Mouse (Mus musculus) limb, embryonic 12.5 days (tissue): ENCODE measurements around the gene Jarid2. TPM values are rescaled to one million over a fixed set of nuclear protein-coding genes. Genes with fewer than 3 reads are reported as not detected.

ENCODE experiments used
- ATAC-seq: fragments of 200-750 bp; cut with Nextera tagmentation; 2 replicates; pipeline ENCODE4 v1.8.0; 2017; ENCODE audit warnings: low read depth, moderate TSS enrichment; ENCODE audit not compliant: insufficient number of reproducible peaks, insufficient read depth, low FRiP score, low TSS enrichment
- H3K27ac ChIP-seq: fragments of 300-500 bp; sonication (generic); 2 replicates; pipeline ENCODE4 v1.5.1; 2016; ENCODE audit warnings: mild to moderate bottlenecking, moderate library complexity
- H3K27me3 ChIP-seq: fragments of 300-500 bp; sonication (generic); 2 replicates; pipeline ENCODE4 v1.6.1; 2016; ENCODE audit warnings: mild to moderate bottlenecking, moderate library complexity
- H3K36me3 ChIP-seq: fragments of 300-500 bp; sonication (generic); 2 replicates; pipeline ENCODE4 v1.6.1; 2016; ENCODE audit warnings: mild to moderate bottlenecking, moderate library complexity
- H3K4me1 ChIP-seq: fragments of 300-500 bp; sonication (generic); replicated peaks from 2 replicates; pipeline ENCODE4 v1.6.1; 2016
- H3K4me2 ChIP-seq: fragments of 300-500 bp; sonication (generic); 2 replicates; pipeline ENCODE4 v1.6.1; 2016; ENCODE audit warnings: mild to moderate bottlenecking, moderate library complexity
- H3K4me3 ChIP-seq: fragments of 300-500 bp; sonication (generic); replicated peaks from 2 replicates; pipeline ENCODE4 v1.5.1; 2016; ENCODE audit warnings: mild to moderate bottlenecking
- H3K9ac ChIP-seq: fragments of 300-500 bp; sonication (generic); replicated peaks from 2 replicates; pipeline ENCODE4 v1.6.1; 2016; ENCODE audit warnings: mild to moderate bottlenecking, moderate library complexity
- H3K9me3 ChIP-seq: fragments of 300-500 bp; sonication (generic); 2 replicates; pipeline ENCODE4 v1.6.1; 2016; ENCODE audit warnings: mild to moderate bottlenecking, moderate library complexity
- WGBS: fragments of 180-500 bp; shearing (Covaris S2); methylation state at CpG from one replicate; pipeline ENCODE4 v1.1.7; 2016; 5-methylcytosine and 5-hydroxymethylcytosine counted together
- polyA plus RNA-seq: library from polyadenylated mRNA; unstranded; fragments of >200 nt; fragmentation: Nextera tagmentation; extraction: Ambion mirVana; gene quantifications from 2 replicates; pipeline ENCODE4 v1.2.1, GENCODE M21; 2016

Jarid2 gene
- polyA plus RNA-seq, 1 experiment from 2014 or later = 57.4 TPM

- ATAC-seq = no peak
- no peak overlapping the region for H3K9ac ChIP-seq
- no peaks in the 10 kb centered on the region for H3K9me3 ChIP-seq
- peaks cover 44% of the 10 kb centered on the region for H3K4me1 ChIP-seq
- H3K27ac ChIP-seq = no peak overlapping the region
- H3K27me3 ChIP-seq = no peaks in the 10 kb centered on the region
- H3K4me2 ChIP-seq = no peak overlapping the region
- no peaks in the 10 kb centered on the region for H3K36me3 ChIP-seq
- 74% methylated on average over 1 of the region's 1 CpGs for WGBS
- no peak overlapping the region for H3K4me3 ChIP-seq
These were observed 55.3 kb downstream of the Jarid2 start for GRCm38 (mm10) chr13:44784551-44784950.

- ATAC-seq = no peak
- no peak overlapping the region for H3K4me3 ChIP-seq
These were observed 57.0 kb downstream of the Jarid2 start for GRCm38 (mm10) chr13:44786291-44786690.

DNA sequence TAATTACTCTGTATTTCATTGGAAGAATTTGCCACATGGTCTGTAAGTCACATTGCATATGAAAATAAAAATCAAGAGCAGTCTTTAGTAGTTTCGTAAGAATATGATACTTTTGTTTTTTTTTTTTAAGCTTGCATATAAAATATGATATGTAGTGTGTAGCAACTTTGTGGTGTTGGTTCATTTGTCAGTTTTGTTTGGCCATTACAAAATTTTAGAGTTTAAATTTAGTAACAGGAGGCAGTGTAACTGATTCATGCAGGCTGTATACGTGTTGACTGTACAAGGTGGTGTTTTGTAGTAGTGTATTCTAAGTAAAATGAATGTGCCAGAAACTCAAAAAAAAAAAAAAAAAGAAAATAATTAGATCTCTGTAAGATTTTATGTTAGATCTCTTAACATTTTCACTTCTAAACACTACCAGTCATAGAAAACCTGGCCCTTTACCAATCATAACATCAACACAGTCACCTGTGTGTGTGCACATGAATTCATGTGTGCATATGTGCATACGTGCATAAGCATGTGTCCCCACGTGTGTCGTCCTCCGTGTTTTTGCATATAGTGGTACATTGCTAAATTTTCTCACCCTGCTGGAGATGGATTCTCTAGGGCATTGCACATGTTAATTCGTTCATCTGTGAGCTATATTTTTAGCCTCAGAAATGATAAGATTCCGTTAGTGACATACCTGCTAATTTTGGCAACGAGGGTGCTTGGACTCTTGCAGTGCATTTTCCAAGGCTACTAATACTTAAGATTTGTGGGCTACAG lies 59.3 kb downstream of the Jarid2 start:
- Histone ChIP-seq H3K9me3 (no peaks in the 10 kb centered on the region), H3K36me3 (no peaks in the 10 kb centered on the region), H3K27ac (no peak overlapping the region), H3K4me1 (peaks cover 70% of the 10 kb centered on the region), H3K27me3 (no peaks in the 10 kb centered on the region), H3K4me3 (no peak overlapping the region), H3K4me2 (no peak overlapping the region), H3K9ac (no peak overlapping the region)
- ATAC-seq = no peak
- WGBS = 85% methylated on average over 9 of the region's 9 CpGs

More at GRCm38 (mm10) chr13:44786291-44786690, 57.0 kb downstream of the Jarid2 start:
- WGBS = 30% methylated on average over 4 of the region's 4 CpGs
- Histone ChIP-seq H3K4me1 (peaks cover 48% of the 10 kb centered on the region), H3K9ac (no peak overlapping the region), H3K27ac (no peak overlapping the region), H3K27me3 (no peaks in the 10 kb centered on the region), H3K9me3 (no peaks in the 10 kb centered on the region), H3K36me3 (no peaks in the 10 kb centered on the region), H3K4me2 (no peak overlapping the region)

DNA sequence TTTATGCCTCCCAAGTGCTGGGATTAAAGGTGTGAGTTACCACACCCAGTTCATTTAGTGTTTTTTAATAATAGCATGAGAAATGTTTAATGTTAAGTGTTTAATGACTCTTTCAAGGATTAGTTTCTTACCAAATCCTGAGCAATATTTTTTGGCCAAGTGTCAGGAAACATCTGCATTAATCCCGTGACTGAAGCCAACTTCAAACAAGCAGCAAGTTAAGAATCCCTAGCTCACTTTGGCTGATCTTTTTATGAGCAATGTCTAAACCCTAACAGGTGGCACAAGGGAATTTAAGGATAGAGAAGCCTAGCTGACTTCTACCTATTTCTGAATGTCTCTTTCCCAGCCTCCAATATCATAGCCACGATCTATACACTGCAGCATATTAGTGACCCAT lies 60.7 kb downstream of the Jarid2 start:
- Histone ChIP-seq H3K36me3 (no peaks in the 10 kb centered on the region), H3K4me1 (peaks cover 78% of the 10 kb centered on the region), H3K27ac (no peak overlapping the region), H3K27me3 (no peaks in the 10 kb centered on the region), H3K4me3 (no peak overlapping the region), H3K9ac (no peak overlapping the region), H3K9me3 (no peaks in the 10 kb centered on the region), H3K4me2 (no peak overlapping the region)
- 45% methylated on average over 2 of the region's 2 CpGs for WGBS
- no peak for ATAC-seq

DNA sequence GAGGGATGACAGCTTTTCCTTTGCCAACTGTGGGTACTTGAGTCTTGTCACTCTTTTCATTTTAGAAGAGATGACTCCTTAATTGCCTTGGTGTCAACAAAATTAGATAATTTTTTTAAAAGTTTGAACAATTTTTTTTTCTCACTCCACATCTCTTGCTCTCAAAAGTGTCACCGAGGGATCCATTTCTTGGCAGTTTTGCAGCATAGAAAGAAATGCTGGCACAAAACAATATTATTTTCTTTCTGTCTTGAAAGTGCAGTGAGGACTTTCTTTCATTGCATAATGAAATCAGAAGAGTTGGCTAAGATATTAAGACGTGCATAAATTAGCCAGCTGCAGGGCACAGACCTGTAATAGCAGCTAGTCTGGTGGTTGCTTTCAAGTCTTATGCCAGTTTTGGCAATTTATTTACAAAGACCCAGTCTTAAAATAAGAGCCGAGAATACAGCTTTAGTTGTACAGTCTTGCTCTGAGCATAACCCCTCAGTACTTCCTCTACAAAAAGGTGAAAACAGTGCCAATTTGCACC lies 63.2 kb downstream of the Jarid2 start:
- H3K27ac ChIP-seq = no peak overlapping the region
- H3K36me3 ChIP-seq = no peaks in the 10 kb centered on the region
- H3K27me3 ChIP-seq = no peaks in the 10 kb centered on the region
- WGBS = 42% methylated on average over 3 of the region's 3 CpGs
- no peaks in the 10 kb centered on the region for H3K9me3 ChIP-seq
- no peak overlapping the region for H3K4me2 ChIP-seq
- no peak overlapping the region for H3K9ac ChIP-seq
- ATAC-seq = no peak
- H3K4me1 ChIP-seq = peaks cover 80% of the 10 kb centered on the region
- no peak overlapping the region for H3K4me3 ChIP-seq

- Histone ChIP-seq H3K36me3 (no peaks in the 10 kb centered on the region), H3K9ac (no peak overlapping the region), H3K4me2 (0 out of 2 replicates have a peak overlapping the region, but pooled peaks have one; percentile 10), H3K9me3 (no peaks in the 10 kb centered on the region), H3K4me3 (no peak overlapping the region), H3K27me3 (no peaks in the 10 kb centered on the region), H3K4me1 (peaks cover 58% of the 10 kb centered on the region), H3K27ac (peak overlapping the region; percentile 35; the same call in 1 of the 2 replicates)
- ATAC-seq = no peak
- WGBS = 20% methylated on average over 3 of the region's 3 CpGs
These were observed 66.6 kb downstream of the Jarid2 start for GRCm38 (mm10) chr13:44795891-44796290.

- Histone ChIP-seq H3K27ac (no peak overlapping the region), H3K4me2 (no peak overlapping the region), H3K27me3 (no peaks in the 10 kb centered on the region), H3K4me3 (no peak overlapping the region), H3K4me1 (peaks cover 54% of the 10 kb centered on the region), H3K36me3 (no peaks in the 10 kb centered on the region), H3K9me3 (no peaks in the 10 kb centered on the region), H3K9ac (no peak overlapping the region)
- no peak for ATAC-seq
- WGBS = 77% methylated on average over 2 of the region's 2 CpGs
These were observed 67.5 kb downstream of the Jarid2 start for GRCm38 (mm10) chr13:44796775-44797174.

DNA sequence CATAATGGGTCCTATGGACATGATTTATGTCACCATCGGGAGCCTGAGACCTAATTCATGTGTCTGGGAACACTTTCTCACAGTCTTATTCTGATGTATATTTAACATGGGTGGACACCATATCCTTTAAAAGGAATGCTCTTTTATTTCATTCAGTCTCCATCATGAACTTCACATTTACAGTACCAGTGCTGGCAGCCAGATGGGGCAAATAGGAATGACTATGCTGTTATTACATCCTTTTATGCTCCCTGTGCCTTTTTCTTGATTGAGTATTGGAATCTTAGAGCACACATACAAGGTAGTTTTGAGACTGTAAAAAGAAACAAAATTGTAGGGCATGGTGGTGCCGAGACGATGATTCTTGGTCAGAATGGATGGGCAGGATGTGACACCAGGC lies 69.0 kb downstream of the Jarid2 start:
- H3K27me3 ChIP-seq = no peaks in the 10 kb centered on the region
- ATAC-seq = no peak
- H3K4me3 ChIP-seq = no peak overlapping the region
- WGBS = 86% methylated on average over 3 of the region's 3 CpGs
- no peaks in the 10 kb centered on the region for H3K36me3 ChIP-seq
- no peak overlapping the region for H3K9ac ChIP-seq
- H3K4me2 ChIP-seq = no peak overlapping the region
- H3K27ac ChIP-seq = no peak overlapping the region
- H3K4me1 ChIP-seq = peaks cover 41% of the 10 kb centered on the region
- H3K9me3 ChIP-seq = no peaks in the 10 kb centered on the region

DNA sequence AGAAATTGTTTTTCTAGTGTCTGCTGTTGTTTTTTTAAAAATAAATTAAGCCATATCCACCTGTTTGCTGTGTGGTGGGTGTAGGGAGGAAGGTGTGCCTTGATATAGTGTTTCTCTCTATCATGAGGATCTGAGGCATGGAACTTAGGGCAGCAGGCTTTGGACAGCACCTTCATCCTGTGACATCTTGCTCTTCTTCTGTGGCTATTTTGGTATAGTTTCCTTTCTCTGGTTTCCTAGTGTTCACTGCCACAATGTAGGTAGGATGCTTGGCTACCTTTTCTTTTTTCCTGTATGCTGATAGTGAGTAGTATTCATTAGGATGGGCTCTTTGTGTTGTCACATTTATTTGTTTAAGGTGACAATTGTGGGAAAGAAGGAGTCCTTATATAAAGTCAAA lies 69.9 kb downstream of the Jarid2 start:
- Histone ChIP-seq H3K27me3 (no peaks in the 10 kb centered on the region), H3K4me1 (peaks cover 32% of the 10 kb centered on the region), H3K27ac (no peak overlapping the region), H3K9me3 (no peaks in the 10 kb centered on the region), H3K4me3 (no peak overlapping the region), H3K36me3 (no peaks in the 10 kb centered on the region), H3K4me2 (no peak overlapping the region), H3K9ac (no peak overlapping the region)
- ATAC-seq = no peak

DNA sequence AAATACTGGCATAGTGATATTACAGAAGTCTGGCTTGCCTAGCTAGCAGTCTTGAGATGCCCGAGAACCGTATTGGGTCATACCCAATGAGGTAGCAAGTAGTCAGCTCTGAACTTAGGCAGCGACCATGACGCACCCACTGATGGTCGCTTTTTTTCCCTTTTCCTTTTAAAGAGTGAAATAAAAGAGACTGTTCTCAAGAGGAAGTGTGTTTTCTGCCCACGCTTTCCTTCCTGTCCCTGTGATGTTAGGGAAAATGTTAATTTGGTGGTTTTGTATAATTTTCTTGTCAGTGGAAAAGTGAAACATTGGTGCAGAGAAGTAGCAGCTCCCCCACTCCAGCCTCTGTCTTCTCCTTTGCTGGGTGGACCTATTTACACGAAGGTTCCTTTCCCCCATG lies 70.8 kb downstream of the Jarid2 start:
- WGBS = 82% methylated on average over 7 of the region's 7 CpGs
- Histone ChIP-seq H3K4me1 (peaks cover 25% of the 10 kb centered on the region), H3K4me3 (no peak overlapping the region), H3K9ac (no peak overlapping the region), H3K27me3 (no peaks in the 10 kb centered on the region), H3K4me2 (no peak overlapping the region), H3K9me3 (no peaks in the 10 kb centered on the region), H3K27ac (no peak overlapping the region), H3K36me3 (no peaks in the 10 kb centered on the region)
- no peak for ATAC-seq

DNA sequence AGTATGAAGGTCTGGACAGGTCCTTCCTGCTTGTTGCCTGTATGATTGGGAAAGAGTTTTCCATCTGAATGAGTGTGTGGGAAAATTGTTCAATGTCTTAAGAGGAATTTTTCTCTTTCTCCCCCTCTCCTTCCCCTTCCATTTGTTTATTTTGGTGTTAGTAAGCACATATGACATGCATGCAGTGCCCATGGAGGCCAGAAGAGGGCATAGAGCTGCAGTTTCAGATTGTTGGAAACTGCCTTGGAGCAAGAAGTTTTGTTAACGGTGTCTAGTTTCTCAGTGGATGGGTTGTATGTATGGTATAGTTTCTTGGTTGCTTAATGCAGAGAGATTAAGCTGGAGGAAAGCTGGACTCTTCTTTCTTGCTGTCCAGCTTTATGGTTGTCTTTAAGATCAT lies 75.6 kb downstream of the Jarid2 start:
- H3K9me3 ChIP-seq = no peaks in the 10 kb centered on the region
- WGBS = 37% methylated on average over 1 of the region's 1 CpGs

GRCm38 (mm10) chr13:44808307-44808706 lies 79.0 kb downstream of the Jarid2 start:
- no peak for ATAC-seq
- H3K9me3 ChIP-seq = no peaks in the 10 kb centered on the region
- H3K9ac ChIP-seq = no peak overlapping the region
- no peak overlapping the region for H3K4me2 ChIP-seq
- peaks cover 35% of the 10 kb centered on the region for H3K4me1 ChIP-seq
- 82% methylated on average over 1 of the region's 1 CpGs for WGBS
- no peak overlapping the region for H3K27ac ChIP-seq
- no peaks in the 10 kb centered on the region for H3K27me3 ChIP-seq
- H3K4me3 ChIP-seq = no peak overlapping the region
- H3K36me3 ChIP-seq = no peaks in the 10 kb centered on the region

More for the DNA sequence above, 75.6 kb downstream of the Jarid2 start:
- ATAC-seq = no peak
- Histone ChIP-seq H3K36me3 (no peaks in the 10 kb centered on the region), H3K27ac (no peak overlapping the region), H3K9ac (no peak overlapping the region), H3K4me2 (no peak overlapping the region), H3K4me1 (peaks cover 34% of the 10 kb centered on the region), H3K4me3 (no peak overlapping the region), H3K27me3 (no peaks in the 10 kb centered on the region)
